Mouse (Mus musculus): ENCODE data around the gene Fkbp8.

Fkbp8 gene

GRCm38 (mm10) chr8:70555079-70555747 is 27.7 kb downstream of the Fkbp8 start:
- DNase-seq (ENCODE audit: low read depth, low spot score) = peak; percentile 50

DNA sequence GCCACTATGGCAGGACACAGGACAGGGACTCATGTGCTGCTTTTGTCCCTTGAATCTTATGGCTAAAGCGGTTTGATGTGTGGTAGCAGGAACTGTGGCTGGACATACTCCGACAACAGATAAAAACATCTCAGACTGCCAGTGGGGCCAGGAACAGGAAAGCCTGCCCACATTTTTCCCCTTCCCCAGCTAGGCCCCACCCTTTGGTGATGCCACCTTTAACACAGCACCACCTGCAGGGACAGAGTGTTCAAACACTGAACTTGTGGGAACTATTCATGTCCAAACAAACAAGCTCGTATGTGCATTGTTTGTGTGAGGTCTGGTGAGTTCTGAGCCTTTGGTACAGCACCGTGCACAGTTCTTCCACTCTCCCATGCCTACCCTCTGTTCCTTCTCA is 30.8 kb downstream of the Fkbp8 start:
- no peak for DNase-seq (ENCODE audit: low read depth, low spot score)

GRCm38 (mm10) chr8:70558983-70559382 is 31.5 kb downstream of the Fkbp8 start:
- DNase-seq (ENCODE audit: low read depth, low spot score) = no peak

DNA sequence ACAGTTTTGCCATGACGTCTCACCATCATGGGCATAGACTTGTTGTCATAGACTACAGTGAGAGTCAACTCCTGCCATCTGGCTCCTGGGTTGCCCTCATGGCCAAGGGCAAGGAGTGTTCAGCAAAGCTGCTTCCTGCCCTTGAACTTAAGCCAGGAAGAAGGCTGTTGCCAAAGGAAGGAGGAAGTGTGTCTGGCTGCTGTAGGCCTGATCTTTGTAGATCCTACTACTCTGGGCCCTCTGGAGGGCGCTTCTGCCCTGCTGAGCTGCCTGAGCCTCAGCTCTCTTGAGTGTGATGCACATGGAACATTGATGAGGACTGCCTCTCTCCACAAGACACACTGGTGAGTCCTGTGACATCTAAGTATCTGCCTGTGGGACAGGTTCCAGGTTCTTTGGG is 32.6 kb downstream of the Fkbp8 start:
- DNase-seq (ENCODE audit: low read depth, low spot score) = peak; percentile 57

GRCm38 (mm10) chr8:70560564-70560963 is 33.0 kb downstream of the Fkbp8 start:
- DNase-seq (ENCODE audit: low read depth, low spot score) = no peak

DNA sequence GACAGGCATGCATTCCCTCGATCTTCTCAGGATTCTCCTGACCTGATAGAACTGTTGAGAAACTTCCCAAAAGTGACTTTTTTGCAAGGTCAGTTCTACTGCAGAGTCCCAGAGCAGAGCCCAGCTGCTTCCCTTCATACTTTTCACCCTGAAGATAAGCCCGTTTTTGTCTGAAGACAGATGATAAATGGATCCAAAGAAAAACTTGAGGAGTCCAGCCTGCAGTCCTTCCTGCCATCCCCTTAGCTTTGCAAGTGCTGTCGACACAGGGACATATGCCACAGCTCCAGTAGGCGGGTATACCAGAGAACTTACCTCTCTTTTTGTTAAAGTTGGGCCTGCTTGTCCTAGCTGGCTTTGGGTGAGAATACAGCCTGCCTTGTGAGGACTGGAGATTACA is 33.8 kb downstream of the Fkbp8 start:
- no peak for DNase-seq (ENCODE audit: low read depth, low spot score)

- peak; percentile 75 for DNase-seq (ENCODE audit: low read depth, low spot score)
Measured at GRCm38 (mm10) chr8:70561809-70562535, 34.4 kb downstream of the Fkbp8 start.

GRCm38 (mm10) chr8:70562802-70563201 is 35.3 kb downstream of the Fkbp8 start:
- no peak for DNase-seq (ENCODE audit: low read depth, low spot score)

DNA sequence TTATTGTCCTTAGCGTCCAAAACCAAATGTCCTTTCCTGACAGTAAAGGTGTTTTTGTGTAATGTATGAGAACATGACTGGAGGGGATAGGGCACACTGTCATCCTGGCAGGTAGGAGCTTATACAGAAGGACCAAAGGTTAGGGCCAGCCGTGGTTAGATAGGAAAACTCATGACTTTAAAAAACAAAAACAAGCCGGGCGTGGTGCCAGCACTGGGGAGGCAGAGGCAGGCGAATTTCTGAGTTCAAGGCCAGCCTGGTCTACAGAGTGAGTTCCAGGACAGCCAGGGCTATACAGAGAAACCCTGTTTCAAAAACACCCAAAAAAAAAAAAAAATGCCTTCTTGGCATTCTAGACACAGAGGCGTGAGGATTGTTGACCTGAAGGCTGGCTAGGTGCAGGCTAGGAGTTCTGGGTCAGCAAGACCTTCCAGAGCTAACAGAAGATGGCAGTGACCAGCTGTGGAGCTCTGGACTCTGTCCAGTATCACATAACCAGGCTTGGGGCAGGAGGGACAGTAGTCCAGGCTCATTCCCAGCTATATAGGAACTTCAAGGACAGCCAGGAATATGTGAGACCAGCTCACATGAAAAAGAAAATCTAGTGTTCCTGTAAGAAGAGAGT is 36.4 kb downstream of the Fkbp8 start:
- no peak for DNase-seq (ENCODE audit: low read depth, low spot score)

- DNase-seq (ENCODE audit: low read depth, low spot score) = no peak
Measured at GRCm38 (mm10) chr8:70564696-70565235, 37.2 kb downstream of the Fkbp8 start.

DNA sequence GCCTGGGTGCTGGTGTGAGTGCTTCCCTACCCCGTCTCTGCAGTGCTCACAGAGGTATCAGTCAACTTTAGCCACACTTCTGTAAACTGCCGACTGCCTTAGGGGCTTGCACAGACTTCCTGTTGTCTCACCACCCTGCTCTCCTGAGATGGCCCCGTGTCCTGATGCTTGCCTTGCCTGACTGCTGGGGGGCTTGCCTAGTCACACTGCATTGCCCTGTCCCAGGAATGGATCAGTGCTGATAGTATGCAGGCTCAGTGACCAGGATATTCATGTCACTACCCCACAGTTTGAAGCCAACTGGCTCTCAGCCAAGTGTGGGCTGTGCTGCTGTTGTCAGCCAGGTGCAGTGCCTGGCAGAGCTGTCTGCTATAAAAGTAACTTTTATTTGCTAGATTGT is 38.0 kb downstream of the Fkbp8 start:
- no peak for DNase-seq (ENCODE audit: low read depth, low spot score)

DNA sequence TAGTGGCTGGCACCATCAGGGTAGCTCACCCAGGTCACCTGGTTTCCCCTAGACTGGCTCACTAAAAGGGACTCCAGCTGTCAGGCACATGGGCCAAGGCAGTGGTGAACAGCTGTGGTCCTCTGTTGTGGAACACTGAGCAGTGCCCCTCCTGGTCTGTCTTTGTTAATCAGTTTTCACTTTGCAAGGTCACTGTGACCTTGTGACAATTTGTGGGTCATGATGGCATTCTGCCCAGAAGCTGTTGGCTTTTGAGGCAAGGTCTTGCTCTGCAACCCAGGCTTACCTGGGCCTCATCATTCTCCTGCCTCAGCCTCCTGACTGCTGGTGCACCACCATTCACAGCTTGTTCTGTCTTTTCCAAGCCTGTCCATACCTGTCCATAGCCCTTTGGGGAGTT is 42.8 kb downstream of the Fkbp8 start:
- DNase-seq (ENCODE audit: low read depth, low spot score) = no peak

GRCm38 (mm10) chr8:70570990-70571389 is 43.5 kb downstream of the Fkbp8 start:
- no peak for DNase-seq (ENCODE audit: low read depth, low spot score)

GRCm38 (mm10) chr8:70574302-70574701 is 46.8 kb downstream of the Fkbp8 start:
- DNase-seq (ENCODE audit: low read depth, low spot score) = no peak

- DNase-seq (ENCODE audit: low read depth, low spot score) = peak; percentile 32
Measured at GRCm38 (mm10) chr8:70574915-70575314, 47.4 kb downstream of the Fkbp8 start.

GRCm38 (mm10) chr8:70577207-70577606 is 49.7 kb downstream of the Fkbp8 start:
- no peak for DNase-seq (ENCODE audit: low read depth, low spot score)

- no peak for DNase-seq (ENCODE audit: low read depth, low spot score)
Measured at GRCm38 (mm10) chr8:70583476-70584387, 56.2 kb downstream of the Fkbp8 start.

DNA sequence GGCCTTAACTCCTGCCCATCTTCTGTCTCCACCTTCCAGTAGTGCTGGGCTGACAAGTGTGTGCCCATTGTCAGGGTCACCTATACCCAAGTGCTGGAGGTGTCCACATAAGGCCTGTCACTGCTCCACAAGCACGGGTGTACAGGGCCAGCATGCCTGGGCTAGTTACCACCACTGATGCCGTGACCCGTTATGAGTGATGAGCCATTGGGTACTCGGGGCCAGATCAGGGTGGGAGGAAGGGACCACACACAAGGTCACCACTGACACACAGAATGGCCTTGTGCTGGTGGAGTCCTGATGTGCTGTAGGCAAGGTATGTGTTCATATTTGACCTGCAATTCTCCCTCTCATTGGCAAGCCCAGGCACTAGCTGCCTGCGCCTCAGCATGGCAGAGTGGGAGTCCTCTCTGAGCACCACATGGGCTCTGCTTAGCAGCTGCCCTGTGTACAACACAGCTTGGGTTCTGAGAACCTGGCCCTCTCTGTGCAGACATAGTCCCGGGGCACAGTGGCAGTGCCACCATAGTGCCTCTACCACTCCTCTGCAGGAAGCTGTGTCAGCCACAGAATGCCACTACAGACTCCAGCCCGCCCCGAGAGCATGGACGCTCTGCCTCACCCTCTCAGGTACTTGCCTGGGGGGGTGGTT is 57.2 kb downstream of the Fkbp8 start:
- DNase-seq (ENCODE audit: low read depth, low spot score) = no peak
